Mouse (Mus musculus) cerebellum, adult 2 months (tissue): ENCODE data around the gene Rapgef5.

Experiments
- CTCF ChIP-seq: fragments of 200-500 bp; IDR thresholded peaks from 2 replicates; pipeline ENCODE4 v1.5.1; 2011; ENCODE audit warnings: low read depth, mild to moderate bottlenecking, control low read depth, low read length, moderate library complexity, borderline replicate concordance; ENCODE audit not compliant: insufficient read depth
- POLR2A ChIP-seq: fragments of 200-500 bp; IDR thresholded peaks from 2 replicates; pipeline ENCODE4 v1.6.1; 2011; ENCODE audit warnings: low read length, control low read depth, borderline replicate concordance; ENCODE audit not compliant: insufficient read depth

DNA sequence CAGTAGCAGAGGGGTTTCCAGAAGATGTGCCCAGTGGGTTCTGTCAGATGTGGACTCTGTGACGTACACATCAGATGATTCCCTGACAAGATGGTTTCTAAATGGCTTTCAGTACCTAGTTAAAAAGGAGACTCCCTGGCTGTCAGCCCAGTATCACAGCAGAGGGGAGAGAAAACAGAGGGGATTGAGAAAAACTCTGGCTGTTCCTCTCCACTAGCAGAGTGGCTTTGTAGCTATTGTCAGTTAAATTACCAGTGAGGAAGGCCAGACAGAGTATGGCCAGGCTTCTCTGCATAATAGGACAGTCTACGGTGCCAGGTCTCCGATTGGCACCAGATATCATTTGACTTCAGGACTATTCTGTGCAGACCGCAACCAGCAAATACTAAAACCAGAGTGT lies 279.0 kb downstream of the Rapgef5 start:
- no peak for TF ChIP-seq CTCF
- no peak for TF ChIP-seq POLR2A
